Mouse (Mus musculus) midbrain, embryonic 16.5 days (tissue): ENCODE measurements around the gene Notch3. TPM values are rescaled to one million over a fixed set of nuclear protein-coding genes. Genes with fewer than 3 reads are reported as not detected.
"Not testable (repeated sequence)": the region's sequence is repeated elsewhere in the genome, so short reads cannot be mapped to it uniquely, and the experiment has no call there.

Experiments used
- ATAC-seq: fragments of 200-750 bp; cut with Nextera tagmentation; 2 replicates; pipeline ENCODE4 v1.8.0; 2017; ENCODE audit warnings: moderate TSS enrichment
- H3K27ac ChIP-seq: fragments of 300-500 bp; sonication (generic); 2 replicates; pipeline ENCODE4 v1.5.1; 2014; ENCODE audit warnings: mild to moderate bottlenecking, low read length, mixed read lengths
- H3K27me3 ChIP-seq: fragments of 300-500 bp; sonication (generic); 2 replicates; pipeline ENCODE4 v1.6.1; 2014; ENCODE audit warnings: low read depth, low read length, mixed read lengths; ENCODE audit not compliant: control insufficient read depth, insufficient read depth
- H3K36me3 ChIP-seq: fragments of 300-500 bp; sonication (generic); 2 replicates; pipeline ENCODE4 v1.6.1; 2014; ENCODE audit warnings: mild to moderate bottlenecking, low read length, moderate library complexity, mixed read lengths; ENCODE audit not compliant: control insufficient read depth, insufficient read depth
- H3K4me1 ChIP-seq: fragments of 300-500 bp; sonication (generic); 2 replicates; pipeline ENCODE4 v1.6.1; 2014; ENCODE audit warnings: mild to moderate bottlenecking, low read length, mixed read lengths; ENCODE audit not compliant: control insufficient read depth, insufficient read depth
- H3K4me2 ChIP-seq: fragments of 300-500 bp; sonication (generic); 2 replicates; pipeline ENCODE4 v1.6.1; 2014; ENCODE audit warnings: mild to moderate bottlenecking, low read length, mixed read lengths
- H3K4me3 ChIP-seq: fragments of 300-500 bp; sonication (generic); 2 replicates; pipeline ENCODE4 v1.5.1; 2014; ENCODE audit warnings: low read depth, mild to moderate bottlenecking, low read length, moderate library complexity, mixed read lengths
- H3K9ac ChIP-seq: fragments of 300-500 bp; sonication (generic); 2 replicates; pipeline ENCODE4 v1.6.1; 2014; ENCODE audit warnings: low read depth, low read length, mixed read lengths
- H3K9me3 ChIP-seq: fragments of 300-500 bp; sonication (generic); replicated peaks from 2 replicates; pipeline ENCODE4 v1.6.1; 2014; ENCODE audit warnings: mild to moderate bottlenecking, low read length, mixed read lengths; ENCODE audit not compliant: control insufficient read depth, poor library complexity, severe bottlenecking
- WGBS: fragments of 180-500 bp; shearing (Covaris S2); extraction: QIAGEN DNeasy Blood & Tissue Kit; methylation state at CpG from one replicate; pipeline ENCODE4 v1.1.7; 2014; 5-methylcytosine and 5-hydroxymethylcytosine counted together
- polyA plus RNA-seq: library from polyadenylated mRNA; unstranded; fragments of >200 nt; fragmentation: Nextera tagmentation; extraction: Ambion mirVana; gene quantifications from 2 replicates; pipeline ENCODE4 v1.2.1, GENCODE M21; 2015

Notch3 gene
- 6.9 TPM in 2 replicates for polyA plus RNA-seq

DNA sequence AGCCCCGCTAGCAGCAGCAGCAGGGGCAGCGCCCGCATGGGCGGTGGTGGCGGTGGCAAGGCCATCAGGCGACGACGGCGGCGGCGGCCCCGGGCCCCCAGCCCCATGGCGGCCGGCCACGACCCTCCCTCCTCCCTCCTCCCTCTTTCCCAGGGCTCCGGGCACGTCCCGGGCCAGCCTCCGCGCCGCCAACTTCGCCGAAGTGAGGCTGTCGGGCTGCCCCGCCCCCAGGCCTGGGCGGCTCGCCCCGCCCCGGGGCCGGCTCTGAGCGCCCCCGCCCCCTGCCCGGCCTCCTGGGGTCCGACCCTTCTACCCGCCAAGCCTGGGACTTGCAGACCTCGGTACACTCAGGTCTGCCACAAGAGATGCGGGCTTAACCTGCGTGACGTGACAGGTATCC is at the start of gene Notch3:
Gene Notch3, minus strand, starts transcription at position 166 of the 400 bp plus-strand sequence.
- Histone ChIP-seq H3K27ac (peak within 1 kb of the TSS; percentile 78), H3K9me3 (no peaks in the 10 kb centered on the region), H3K4me2 (peak within 1 kb of the TSS; percentile 94), H3K9ac (peak within 1 kb of the TSS; percentile 78), H3K27me3 (no peaks in the 10 kb centered on the region), H3K36me3 (no peaks in the 10 kb centered on the region), H3K4me1 (peaks cover 19% of the 10 kb centered on the region), H3K4me3 (peak within 1 kb of the TSS; percentile 58)
- ATAC-seq, result peak; percentile 2; the same call in 1 of the 2 replicates
- whole genome bisulfite sequencing, result 0% methylated on average over 27 of the region's 39 CpGs

- H3K27ac ChIP-seq, H3K9me3 ChIP-seq, H3K4me3 ChIP-seq, ATAC-seq, H3K9ac ChIP-seq, H3K27me3 ChIP-seq, H3K4me1 ChIP-seq, H3K4me2 ChIP-seq: not testable (repeated sequence)
- H3K36me3 ChIP-seq, result peaks cover 27% of the 10 kb centered on the region
- WGBS, result 71% methylated on average over 4 of the region's 4 CpGs
These were observed 48.9 kb upstream of the Notch3 start for GRCm38 (mm10) chr17:32215587-32215986.

DNA sequence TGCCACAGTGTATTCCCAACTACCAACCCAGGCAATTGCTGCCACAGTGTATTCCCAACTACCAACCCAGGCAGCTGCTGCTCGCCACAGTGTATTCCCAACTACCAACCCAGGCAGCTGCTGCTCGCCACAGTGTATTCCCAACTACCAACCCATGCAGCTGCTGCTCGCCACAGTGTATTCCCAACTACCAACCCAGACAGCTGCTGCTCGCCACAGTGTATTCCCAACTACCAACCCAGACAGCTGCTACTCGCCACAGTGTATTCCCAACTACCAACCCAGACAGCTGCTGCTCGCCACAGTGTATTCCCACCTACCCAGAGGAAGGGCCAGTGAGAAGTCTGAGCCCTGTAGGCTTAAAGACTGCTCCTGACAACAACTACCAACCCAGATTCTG is 44.9 kb upstream of the Notch3 start:
- peaks cover 24% of the 10 kb centered on the region for H3K36me3 ChIP-seq
- 84% methylated on average over 6 of the region's 6 CpGs for WGBS
- H3K4me1 ChIP-seq, H3K4me3 ChIP-seq, H3K9ac ChIP-seq, ATAC-seq, H3K4me2 ChIP-seq, H3K27me3 ChIP-seq, H3K9me3 ChIP-seq, H3K27ac ChIP-seq: not testable (repeated sequence)

- no peak overlapping the region for H3K27ac ChIP-seq
- H3K4me1 ChIP-seq, result no peaks in the 10 kb centered on the region
- H3K36me3 ChIP-seq, result peaks cover 26% of the 10 kb centered on the region
- no peak overlapping the region for H3K4me3 ChIP-seq
- ATAC-seq, result no peak
- no peak overlapping the region for H3K9ac ChIP-seq
- no peaks in the 10 kb centered on the region for H3K9me3 ChIP-seq
- no peak overlapping the region for H3K4me2 ChIP-seq
- H3K27me3 ChIP-seq, result no peaks in the 10 kb centered on the region
- WGBS, result 39% methylated on average over 3 of the region's 3 CpGs
These were observed 43.1 kb upstream of the Notch3 start for GRCm38 (mm10) chr17:32209752-32210151.

GRCm38 (mm10) chr17:32209144-32209543 is 42.5 kb upstream of the Notch3 start:
- H3K36me3 ChIP-seq, result peaks cover 21% of the 10 kb centered on the region
- H3K4me2 ChIP-seq, result no peak overlapping the region
- no peak overlapping the region for H3K4me3 ChIP-seq
- H3K9me3 ChIP-seq, result no peaks in the 10 kb centered on the region
- no peak overlapping the region for H3K27ac ChIP-seq
- no peaks in the 10 kb centered on the region for H3K27me3 ChIP-seq
- no peak overlapping the region for H3K9ac ChIP-seq
- WGBS, result 74% methylated on average over 6 of the region's 6 CpGs
- no peak for ATAC-seq
- H3K4me1 ChIP-seq, result no peaks in the 10 kb centered on the region

DNA sequence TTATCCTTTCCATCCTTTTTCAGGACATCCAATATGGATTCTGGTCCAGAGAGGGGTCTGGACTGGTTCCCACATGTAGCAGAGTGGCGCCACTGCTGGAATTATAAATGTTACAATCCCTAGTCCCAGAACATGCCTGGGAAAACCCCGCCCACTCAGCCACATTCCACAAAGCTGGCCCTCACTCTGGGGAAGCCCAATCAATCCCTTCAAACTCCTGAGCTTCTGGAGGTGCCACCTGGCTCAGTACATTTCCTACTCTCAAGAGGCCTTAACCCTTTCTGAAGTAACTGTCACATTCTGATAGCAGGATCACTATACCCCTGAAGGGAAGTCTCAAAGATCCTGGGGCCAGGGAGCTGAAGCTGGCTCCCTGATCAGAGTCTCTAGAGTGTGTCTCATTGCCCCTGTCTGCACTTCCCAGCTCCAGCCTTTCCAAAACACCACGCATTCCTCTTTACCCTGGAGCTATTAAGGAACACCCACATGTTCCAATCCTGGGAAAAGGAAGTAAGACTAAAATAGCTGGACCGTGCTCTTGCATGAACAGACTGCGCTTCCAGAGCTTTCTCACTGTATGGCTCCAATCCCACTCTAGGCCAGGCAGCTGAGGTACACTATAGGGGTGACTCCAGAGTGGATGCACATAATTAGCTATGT is 41.1 kb upstream of the Notch3 start:
- Histone ChIP-seq H3K4me1 (no peaks in the 10 kb centered on the region), H3K4me2 (no peak overlapping the region), H3K36me3 (peaks cover 11% of the 10 kb centered on the region), H3K9ac (no peak overlapping the region), H3K9me3 (no peaks in the 10 kb centered on the region), H3K4me3 (no peak overlapping the region), H3K27me3 (no peaks in the 10 kb centered on the region), H3K27ac (no peak overlapping the region)
- WGBS, result 79% methylated on average over 5 of the region's 5 CpGs
- no peak for ATAC-seq

- H3K27ac ChIP-seq, result no peak overlapping the region
- H3K27me3 ChIP-seq, result no peaks in the 10 kb centered on the region
- peaks cover 12% of the 10 kb centered on the region for H3K36me3 ChIP-seq
- no peak overlapping the region for H3K9ac ChIP-seq
- H3K4me2 ChIP-seq, result no peak overlapping the region
- no peak for ATAC-seq
- 85% methylated on average over 3 of the region's 3 CpGs for WGBS
- no peak overlapping the region for H3K4me3 ChIP-seq
- no peaks in the 10 kb centered on the region for H3K9me3 ChIP-seq
- no peaks in the 10 kb centered on the region for H3K4me1 ChIP-seq
These were observed 38.7 kb upstream of the Notch3 start for GRCm38 (mm10) chr17:32205345-32205744.

DNA sequence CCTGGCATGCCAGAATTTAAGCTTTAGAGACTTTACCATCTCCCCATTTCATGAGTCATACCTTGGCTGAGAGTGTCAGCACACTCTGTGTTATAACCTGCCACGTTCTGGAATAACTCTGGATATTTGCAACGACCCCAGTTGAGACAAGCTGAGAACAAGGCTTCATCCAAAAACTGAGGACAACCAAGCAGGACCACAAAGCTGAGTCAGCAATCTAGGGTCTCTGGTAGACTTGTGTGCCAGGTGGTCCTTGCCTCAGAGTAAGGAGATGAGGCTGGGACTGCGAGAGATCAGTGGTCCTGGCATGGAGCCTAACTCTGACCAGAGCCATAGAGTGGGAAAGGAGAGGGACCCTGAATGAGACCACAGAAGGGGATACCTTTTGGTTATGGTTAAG is 36.3 kb upstream of the Notch3 start:
- Histone ChIP-seq H3K36me3 (peaks cover 29% of the 10 kb centered on the region), H3K27ac (no peak overlapping the region), H3K9me3 (no peaks in the 10 kb centered on the region), H3K4me1 (no peaks in the 10 kb centered on the region), H3K4me3 (no peak overlapping the region), H3K9ac (no peak overlapping the region), H3K4me2 (no peak overlapping the region), H3K27me3 (no peaks in the 10 kb centered on the region)
- WGBS, result 89% methylated on average over 3 of the region's 3 CpGs
- no peak for ATAC-seq

GRCm38 (mm10) chr17:32201086-32201485 is 34.4 kb upstream of the Notch3 start:
- Histone ChIP-seq H3K4me2 (no peak overlapping the region), H3K9me3 (no peaks in the 10 kb centered on the region), H3K27me3 (no peaks in the 10 kb centered on the region), H3K36me3 (peaks cover 34% of the 10 kb centered on the region), H3K27ac (no peak overlapping the region), H3K9ac (no peak overlapping the region), H3K4me3 (no peak overlapping the region), H3K4me1 (no peaks in the 10 kb centered on the region)
- 81% methylated on average over 5 of the region's 5 CpGs for WGBS
- ATAC-seq, result no peak
